8 mouse cellular contexts compared by ENCODE assay signal in genomic region chr12:72762502-72762901, GRCm38 (mm10). TPM values are rescaled to one million over a fixed set of nuclear protein-coding genes. Genes with fewer than 3 reads are reported as not detected.
DNase-seq lines count a peak whose midpoint lies in the region; ATAC-seq and TF ChIP-seq lines count a peak whose summit lies in the region.

No protein-coding gene starts in this region.

- H3K9ac ChIP-seq in lung, embryonic 16.5 days (ENCODE audit: low read length) = peak overlapping the region; percentile 96; the same call in 1 of the 2 replicates
- peak overlapping the region; percentile 99 for H3K9ac ChIP-seq in limb, embryonic 13.5 days
- H3K9ac ChIP-seq in stomach, embryonic 15.5 days = peak overlapping the region; percentile 99; the same call in 1 of the 2 replicates

- no peaks in the 10 kb centered on the region for H3K36me3 ChIP-seq in lung, embryonic 16.5 days (ENCODE audit: control insufficient read depth, insufficient read depth, low read length)
- H3K36me3 ChIP-seq in limb, embryonic 13.5 days = no peaks in the 10 kb centered on the region
- no peaks in the 10 kb centered on the region for H3K36me3 ChIP-seq in stomach, embryonic 15.5 days

- no peak overlapping the region; the same call in 1 of the 2 replicates for H3K27ac ChIP-seq in lung, embryonic 16.5 days (ENCODE audit: low read length)
- peak overlapping the region; percentile 38; the same call in 1 of the 2 replicates for H3K27ac ChIP-seq in embryonic fibroblast, embryonic 13.5 days (ENCODE audit: insufficient read depth, low read length)
- H3K27ac ChIP-seq in limb, embryonic 13.5 days = no peak overlapping the region
- peak overlapping the region; percentile 97 for H3K27ac ChIP-seq in stomach, embryonic 15.5 days

- TF ChIP-seq CTCF in embryonic fibroblast, embryonic 13.5 days (IDR thresholded peaks at IDR 0.05; ENCODE audit: borderline replicate concordance, insufficient read depth, low read length) = no peak

- no peaks in the 10 kb centered on the region for H3K9me3 ChIP-seq in lung, embryonic 16.5 days (ENCODE audit: control insufficient read depth, low read length)
- H3K9me3 ChIP-seq in limb, embryonic 13.5 days = no peaks in the 10 kb centered on the region
- no peaks in the 10 kb centered on the region for H3K9me3 ChIP-seq in stomach, embryonic 15.5 days

- H3K4me3 ChIP-seq in lung, embryonic 16.5 days (ENCODE audit: low read length) = peak overlapping the region; percentile 93
- peak overlapping the region; percentile 95 for H3K4me3 ChIP-seq in embryonic fibroblast, embryonic 13.5 days (ENCODE audit: insufficient read depth, low read length)
- peak overlapping the region; percentile 84 for H3K4me3 ChIP-seq in limb, embryonic 13.5 days
- H3K4me3 ChIP-seq in stomach, embryonic 15.5 days (replicated peaks) = peak overlapping the region; percentile 89

- ATAC-seq in lung, embryonic 16.5 days (ENCODE audit: low read depth) = no peak
- no peak for ATAC-seq in limb, embryonic 13.5 days (ENCODE audit: low FRiP score, low read depth)
- ATAC-seq in stomach, embryonic 15.5 days (ENCODE audit: insufficient read depth, low FRiP score, low read depth) = no peak

- H3K4me2 ChIP-seq in lung, embryonic 16.5 days (ENCODE audit: low read depth, low read length) = peak overlapping the region; percentile 67
- H3K4me2 ChIP-seq in limb, embryonic 13.5 days (replicated peaks) = peak overlapping the region; percentile 76
- H3K4me2 ChIP-seq in stomach, embryonic 15.5 days = peak overlapping the region; percentile 58

- H3K4me1 ChIP-seq in lung, embryonic 16.5 days (replicated peaks; ENCODE audit: control insufficient read depth, insufficient read depth, low read length) = peaks cover 16% of the 10 kb centered on the region
- H3K4me1 ChIP-seq in embryonic fibroblast, embryonic 13.5 days (ENCODE audit: control insufficient read depth, insufficient read depth, low read length) = peaks cover 2% of the 10 kb centered on the region; the same call in 1 of the 2 replicates
- peaks cover 19% of the 10 kb centered on the region for H3K4me1 ChIP-seq in limb, embryonic 13.5 days
- H3K4me1 ChIP-seq in stomach, embryonic 15.5 days = peaks cover 10% of the 10 kb centered on the region; the same call in 1 of the 2 replicates

- H3K27me3 ChIP-seq in lung, embryonic 16.5 days (ENCODE audit: control insufficient read depth, insufficient read depth, low read depth, low read length) = no peaks in the 10 kb centered on the region
- H3K27me3 ChIP-seq in limb, embryonic 13.5 days = no peaks in the 10 kb centered on the region
- H3K27me3 ChIP-seq in stomach, embryonic 15.5 days (replicated peaks) = no peaks in the 10 kb centered on the region

- no peak for TF ChIP-seq POLR2A in embryonic fibroblast, embryonic 13.5 days (IDR thresholded peaks at IDR 0.05; ENCODE audit: low read depth, low read length)

- 28% methylated on average over 1 of the region's 1 CpGs for WGBS in lung, embryonic 16.5 days
- WGBS in limb, embryonic 13.5 days = 50% methylated on average over 1 of the region's 1 CpGs
- 21% methylated on average over 1 of the region's 1 CpGs for WGBS in stomach, embryonic 15.5 days

- DNase-seq in lung, postnatal 14 days = no peak
- no peak for DNase-seq in thymus, postnatal 36 days
- DNase-seq in urinary bladder, postnatal 14 days (ENCODE audit: low spot score) = no peak
- DNase-seq in adrenal gland, postnatal 10 days = no peak

RNA-seq across cellular contexts. Expression of gene Ppm1a, which starts 5.2 kb away (rescaled TPM):
- 17.3 and 17.7 TPM in 2 replicates for polyA plus RNA-seq in lung, embryonic 16.5 days (2015; fragmentation: Nextera tagmentation; extraction: Ambion mirVana)
- 153 and 158 TPM in 2 replicates for polyA plus RNA-seq in embryonic fibroblast, embryonic 13.5 days (2011; ENCODE audit: insufficient read length, low read depth, missing spikeins)
- 44.7 and 50.5 TPM in 2 replicates for polyA plus RNA-seq in limb, embryonic 13.5 days (2015; fragmentation: Nextera tagmentation; extraction: Ambion mirVana)
- 50.9 and 51.9 TPM in 2 replicates for polyA plus RNA-seq in stomach, embryonic 15.5 days (2015; fragmentation: Nextera tagmentation; extraction: Ambion mirVana)
- 100 to 1,000 TPM; 252 to 260 TPM for total RNA-seq in adrenal gland, postnatal 10 days (2021)

Comparison
In these comparisons a context has a peak if more than half of its experiments do, and no peak if none do; other contexts are left out.
1. H3K27ac ChIP-seq: peak in embryonic fibroblast, embryonic 13.5 days (single experiment) and stomach, embryonic 15.5 days (single experiment); none in lung, embryonic 16.5 days (single experiment) and limb, embryonic 13.5 days (single experiment).
2. Peak in every context shown above with its lines, with median percentiles within 50 percentile points of each other: H3K4me2 ChIP-seq, H3K4me3 ChIP-seq and H3K9ac ChIP-seq.